ENCODE assay signal across 26 mouse cellular contexts in the genomic region with DNA sequence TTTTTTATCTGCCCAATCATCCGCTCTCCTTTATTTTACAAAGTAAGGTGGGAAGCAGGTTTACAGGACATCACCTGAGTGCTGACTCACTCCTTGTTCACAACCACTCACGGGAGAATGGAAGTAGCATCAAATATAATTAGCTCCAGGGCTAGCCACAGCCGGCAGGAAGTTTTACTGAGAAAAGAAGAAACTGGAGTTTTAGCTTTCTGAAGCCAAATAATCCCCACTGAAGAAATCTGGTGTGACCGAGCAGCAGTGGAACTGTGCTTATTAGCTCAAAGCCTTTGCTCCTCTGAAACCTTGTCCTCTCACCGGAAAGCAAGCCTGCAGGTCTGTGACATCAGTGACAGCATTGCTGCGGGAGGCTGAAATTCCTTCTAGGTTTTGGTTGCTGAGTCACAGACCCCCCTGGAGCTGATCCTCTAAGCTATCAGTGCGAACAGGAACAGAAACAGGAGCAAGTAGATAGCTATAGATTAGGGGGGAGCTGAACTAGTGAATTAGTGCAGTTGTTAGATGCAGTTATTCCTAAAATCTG.
DNase-seq lines count a peak whose midpoint lies in the region; ATAC-seq and TF ChIP-seq lines count a peak whose summit lies in the region.
"Had no signal": no experiment of that assay in that cellular context is flagged by ENCODE, and none has a peak within 500 bp of the region (broad histone marks: within the 10 kb centered on the region; RNA-seq: fewer than 3 reads in every experiment).

No protein-coding gene starts in this region.

- no peaks in the 10 kb centered on the region for H3K36me3 ChIP-seq in ES-Bruce4 (ENCODE audit: control insufficient read depth, insufficient read depth, low read length, poor library complexity, severe bottlenecking)
- H3K36me3 ChIP-seq in lung, postnatal 0 days (ENCODE audit: insufficient read depth, low read length), result no peaks in the 10 kb centered on the region
- H3K36me3 ChIP-seq: embryonic facial prominence, embryonic 12.5 days; embryonic facial prominence, embryonic 15.5 days had no signal

- 0 out of 2 replicates have a peak overlapping the region, but pooled peaks have one; percentile 23 for H3K27ac ChIP-seq in layer of hippocampus, adult 2 months
- H3K27ac ChIP-seq in ES-Bruce4 (ENCODE audit: insufficient read depth, low read length), result peak overlapping the region; percentile 88
- H3K27ac ChIP-seq in lung, postnatal 0 days (ENCODE audit: low read length), result no peak overlapping the region
- H3K27ac ChIP-seq: embryonic facial prominence, embryonic 12.5 days; embryonic facial prominence, embryonic 15.5 days; heart, adult 2 months; heart, embryonic 10.5 days; heart, embryonic 13.5 days; hindbrain, embryonic 14.5 days had no signal

- no peak for DNase-seq in layer of hippocampus, adult 2 months (ENCODE audit: low spot score in 2 of 2)
- no peak for DNase-seq in layer of hippocampus, postnatal 10 days (ENCODE audit: low spot score in 2 of 2)
- DNase-seq in R1 (ENCODE audit: low read depth, low spot score) (peak; percentile 50), adipocyte (ENCODE audit: low spot score) (no peak)
- DNase-seq in cerebellum, adult 11 months, result no peak
- DNase-seq in lung, postnatal 0 days (ENCODE audit: low spot score), result no peak
- DNase-seq: adrenal gland, adult 8-10 months; adrenal gland, postnatal 25 days; B cell, adult 2 months; cerebellum, adult 2 months; cerebellum, adult 9-11 months; cerebellum, postnatal 25 days; forebrain, postnatal 0 days; gastrocnemius, postnatal 10 days; gastrocnemius, postnatal 36 days; heart, adult 2 months; heart, postnatal 14 days; heart, postnatal 4 days had no signal

- H3K27me3 ChIP-seq in ES-Bruce4 (ENCODE audit: control insufficient read depth, insufficient read depth, low read length, poor library complexity, severe bottlenecking), result no peaks in the 10 kb centered on the region
- H3K27me3 ChIP-seq in lung, postnatal 0 days (replicated peaks; ENCODE audit: insufficient read depth, low read length), result no peaks in the 10 kb centered on the region
- H3K27me3 ChIP-seq: embryonic facial prominence, embryonic 12.5 days; embryonic facial prominence, embryonic 15.5 days; heart, embryonic 13.5 days had no signal

- H3K9me3 ChIP-seq in ES-Bruce4 (replicated peaks; ENCODE audit: control insufficient read depth, insufficient read depth, low read length, poor library complexity, severe bottlenecking), result no peaks in the 10 kb centered on the region
- no peaks in the 10 kb centered on the region for H3K9me3 ChIP-seq in lung, postnatal 0 days (ENCODE audit: low read length)
- H3K9me3 ChIP-seq: embryonic facial prominence, embryonic 12.5 days; embryonic facial prominence, embryonic 15.5 days; heart, embryonic 10.5 days; heart, embryonic 13.5 days had no signal

- H3K9ac ChIP-seq in ES-Bruce4 (ENCODE audit: low read depth, poor library complexity, severe bottlenecking), result 0 out of 2 replicates have a peak overlapping the region, but pooled peaks have one; percentile 4
- no peak overlapping the region for H3K9ac ChIP-seq in lung, postnatal 0 days (replicated peaks; ENCODE audit: low read depth)
- H3K9ac ChIP-seq: embryonic facial prominence, embryonic 12.5 days; embryonic facial prominence, embryonic 15.5 days; forebrain, postnatal 0 days; heart, embryonic 13.5 days; hindbrain, embryonic 14.5 days had no signal

- no peak for TF ChIP-seq POLR2A in ES-Bruce4 (IDR thresholded peaks at IDR 0.05; ENCODE audit: insufficient read depth, low read length)

- H3K4me1 ChIP-seq in ES-Bruce4 (ENCODE audit: control insufficient read depth, insufficient read depth, low read length), result no peaks in the 10 kb centered on the region
- H3K4me1 ChIP-seq in lung, postnatal 0 days (ENCODE audit: insufficient read depth, low read depth, low read length), result no peaks in the 10 kb centered on the region
- H3K4me1 ChIP-seq: embryonic facial prominence, embryonic 12.5 days; embryonic facial prominence, embryonic 15.5 days; heart, embryonic 13.5 days had no signal

- TF ChIP-seq CTCF in layer of hippocampus, adult 2 months (conservative IDR thresholded peaks at IDR 0.05), result no peak
- TF ChIP-seq CTCF in ES-Bruce4 (IDR thresholded peaks at IDR 0.05; ENCODE audit: low read depth, low read length), result no peak
- TF ChIP-seq CTCF in lung, postnatal 0 days (IDR thresholded peaks at IDR 0.05), result no peak

- no peak for TF ChIP-seq EP300 in ES-Bruce4 (IDR thresholded peaks at IDR 0.05; ENCODE audit: insufficient read depth, low read depth, low read length)
- TF ChIP-seq EP300 in lung, postnatal 0 days (IDR thresholded peaks at IDR 0.05), result no peak

- no peak for ATAC-seq in lung, postnatal 0 days
- ATAC-seq: forebrain, embryonic 14.5 days; forebrain, postnatal 0 days; intestine, postnatal 0 days had no signal

- no peak overlapping the region for H3K4me3 ChIP-seq in layer of hippocampus, adult 2 months
- peak overlapping the region; percentile 69 for H3K4me3 ChIP-seq in ES-Bruce4 (ENCODE audit: low read depth, low read length)
- no peak overlapping the region for H3K4me3 ChIP-seq in lung, postnatal 0 days (ENCODE audit: low read depth, low read length)
- H3K4me3 ChIP-seq: embryonic facial prominence, embryonic 12.5 days; embryonic facial prominence, embryonic 15.5 days; heart, adult 2 months; heart, embryonic 10.5 days; heart, embryonic 13.5 days had no signal

- 68% methylated on average over 7 of the region's 7 CpGs for WGBS in lung, postnatal 0 days

- H3K4me2 ChIP-seq in lung, postnatal 0 days (replicated peaks; ENCODE audit: low read depth, low read length), result no peak overlapping the region
- H3K4me2 ChIP-seq: embryonic facial prominence, embryonic 12.5 days; embryonic facial prominence, embryonic 15.5 days; heart, embryonic 13.5 days; hindbrain, embryonic 14.5 days had no signal
